Mouse (Mus musculus) central nervous system, embryonic 11.5 days (tissue): ENCODE measurements around the gene Gm28051. TPM values are rescaled to one million over a fixed set of nuclear protein-coding genes. Genes with fewer than 3 reads are reported as not detected.

Experiments used
- polyA plus RNA-seq: library from polyadenylated mRNA; depleted of rRNA; stranded (reverse); fragments of >200 nt; gene quantifications from 2 replicates; pipeline ENCODE4 v1.2.3, GENCODE M21; 2012; rRNA removed

The Gm28051 gene
- not detected in 2 replicates for polyA plus RNA-seq

DNA sequence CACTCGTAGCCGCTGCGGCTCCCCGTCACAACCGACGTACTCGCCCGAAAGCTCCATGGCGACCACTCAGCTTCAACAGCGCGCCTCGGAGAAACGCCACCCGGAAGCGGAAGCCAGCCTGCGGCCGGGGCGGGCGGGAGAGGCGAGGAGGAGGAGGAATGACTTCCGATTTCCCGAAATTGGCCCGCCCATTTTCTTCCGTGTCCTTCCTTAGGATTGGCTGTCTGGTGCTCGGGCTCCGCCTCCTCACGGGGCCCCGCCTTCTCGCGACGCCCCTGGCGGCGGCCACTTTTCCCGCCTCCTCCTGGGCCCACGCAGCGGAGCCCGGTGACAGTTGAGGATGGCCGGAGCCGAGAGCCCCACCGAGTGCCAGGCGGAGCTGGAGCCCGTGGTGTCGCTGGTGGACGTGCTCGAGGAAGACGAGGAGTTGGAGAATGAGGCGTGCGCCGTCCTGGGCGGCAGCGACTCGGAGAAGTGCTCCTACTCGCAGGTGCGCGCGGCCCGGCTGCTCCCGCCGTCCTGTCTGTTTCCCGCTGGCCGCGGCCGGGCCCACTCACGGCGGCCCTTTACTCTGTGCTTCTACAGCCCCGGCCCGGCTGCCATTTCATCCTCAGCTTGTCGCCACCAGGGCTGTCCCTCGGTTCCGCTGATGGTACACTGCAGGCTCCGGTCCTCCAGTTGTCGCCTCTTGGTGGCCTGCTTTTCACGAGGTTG is at the start of gene Gm28051, which contains the start of the genes Gon7 and Ubr7:
TSS of gene Gm28051 (minus strand) at position 77 of the 714 bp plus-strand sequence.
TSS of gene Gon7 (minus strand) at position 115 of the 714 bp plus-strand sequence.
TSS of gene Ubr7 (plus strand) at position 279 of the 714 bp plus-strand sequence.

DNA sequence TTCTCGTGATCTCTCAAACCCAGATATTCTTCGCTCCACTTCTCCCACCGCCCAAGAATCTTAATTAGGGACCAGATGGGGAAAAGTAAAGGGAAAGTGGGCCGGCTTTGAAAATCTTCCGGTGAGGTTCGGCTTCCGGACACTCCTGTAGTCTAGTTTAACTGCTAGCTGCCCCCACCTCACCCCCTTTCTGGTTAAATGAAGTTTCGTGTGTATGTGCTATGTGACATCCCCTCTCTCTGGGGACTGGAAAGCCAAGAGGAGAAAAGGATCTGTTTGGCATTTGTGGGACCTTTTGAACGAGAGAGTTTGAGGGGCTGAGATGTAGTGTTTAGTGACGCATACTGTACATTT is 815 bp upstream of the Gm28051 start, which contains the start of gene Gm20604:
TSS of gene Gm20604 (minus strand) at position 270 of the 354 bp plus-strand sequence.

DNA sequence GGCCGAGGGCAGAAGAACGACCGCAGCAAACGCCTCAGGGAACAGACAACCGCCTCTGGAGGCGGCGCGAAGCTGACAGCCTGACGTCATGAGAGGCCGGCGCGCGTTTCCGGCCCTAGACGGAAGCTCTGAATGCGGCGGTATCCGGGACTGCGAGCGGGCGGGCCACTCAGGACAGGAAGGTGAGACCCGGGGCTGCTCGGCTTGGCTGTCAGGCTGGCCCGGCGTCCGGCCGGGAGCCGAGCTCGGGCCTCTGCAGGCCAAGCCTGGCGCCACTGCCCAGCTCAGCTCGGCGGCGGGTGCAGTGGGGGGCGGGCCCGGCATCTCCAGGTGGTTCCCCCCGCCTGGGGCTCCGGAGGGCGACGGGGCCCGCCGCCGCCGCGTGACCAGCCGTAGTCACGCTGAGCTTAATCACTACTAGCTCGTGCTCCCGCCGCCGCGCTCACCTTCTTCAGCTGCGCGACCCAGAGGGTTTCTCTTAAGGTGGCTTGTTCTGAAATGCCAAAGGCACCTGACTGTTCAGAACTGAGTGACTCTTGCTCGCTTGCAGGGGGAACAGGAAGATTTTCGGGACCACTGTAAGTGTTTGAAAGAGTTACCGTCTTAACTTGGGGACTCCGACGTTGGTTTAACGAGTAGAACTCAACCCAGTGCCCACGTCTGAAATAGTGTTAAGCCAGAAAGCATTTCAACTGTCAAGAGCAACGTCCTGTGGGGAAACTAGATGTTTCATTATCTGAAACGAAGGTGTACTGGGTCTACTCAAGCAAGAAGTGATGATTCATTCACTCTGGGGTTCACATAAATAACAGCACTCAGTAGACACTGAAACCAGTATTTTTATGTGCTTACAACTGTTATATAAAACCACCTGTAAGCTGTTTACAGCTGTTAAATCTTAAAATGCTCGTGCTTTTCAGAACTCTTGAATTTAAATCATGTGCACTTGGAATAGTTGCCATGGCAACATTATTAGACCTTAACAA is 13.7 kb downstream of the Gm28051 start, which contains the start of the genes Moap1 and Tmem251:
TSS of gene Moap1 (minus strand) at position 73 of the 986 bp plus-strand sequence.
TSS of gene Tmem251 (plus strand) at position 174 of the 986 bp plus-strand sequence.

DNA sequence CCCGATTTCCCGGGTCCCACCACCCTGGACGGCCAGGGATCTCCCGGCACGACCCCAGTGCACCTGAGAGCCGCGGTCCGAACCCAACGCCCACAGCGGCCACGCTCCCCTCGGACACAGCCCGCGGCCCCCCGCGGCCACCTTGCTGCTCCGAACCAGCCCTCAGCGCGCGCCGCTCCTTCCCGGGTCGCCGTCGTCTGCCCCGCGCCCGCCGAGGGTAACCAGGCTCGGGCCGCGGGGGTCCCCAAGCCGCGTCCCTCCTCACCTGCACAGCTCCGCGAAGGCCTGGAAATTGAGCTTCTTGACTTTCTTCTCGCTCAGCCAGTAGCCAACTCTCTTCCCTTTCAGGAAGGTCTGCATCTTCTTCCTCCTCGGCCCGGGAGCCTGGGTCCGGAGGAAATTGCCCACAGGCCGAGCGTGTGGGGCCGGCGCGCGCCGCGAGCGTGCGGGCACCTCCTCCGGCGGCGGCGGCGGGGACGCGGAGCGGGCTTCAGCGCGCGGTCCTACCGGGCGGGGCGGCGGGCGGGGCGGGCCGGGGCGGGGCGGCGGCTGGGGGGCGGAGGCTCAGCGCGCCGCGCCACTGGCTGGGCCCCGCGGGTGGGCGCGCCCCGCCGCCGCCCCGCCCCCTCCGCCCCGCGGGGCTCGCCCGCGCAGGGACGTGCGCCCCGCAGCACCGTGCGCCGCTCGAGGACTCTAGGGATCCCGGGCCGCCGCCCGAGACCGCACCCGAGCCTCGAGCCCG is 52.9 kb downstream of the Gm28051 start, which contains the start of gene Itpk1:
TSS of gene Itpk1 (minus strand) at position 474 of the 742 bp plus-strand sequence.

Other genes starting within 250 kb of the Gm28051 start
- 15.3 and 22.4 TPM in 2 replicates for gene Chga, start 202.8 kb downstream of the Gm28051 start, polyA plus RNA-seq
- gene Itpk1, start 52.8 kb downstream of the Gm28051 start, polyA plus RNA-seq: 11.2 and 11.9 TPM in 2 replicates
- gene Moap1, start 14.1 kb downstream of the Gm28051 start, polyA plus RNA-seq: 3.0 and 7.8 TPM in 2 replicates
- 4.1 and 4.4 TPM in 2 replicates for gene Tmem251, start 14.0 kb downstream of the Gm28051 start, polyA plus RNA-seq
- 27.7 and 43.6 TPM in 2 replicates for gene Gon7, start within 50 bp of the Gm28051 start, polyA plus RNA-seq
- 54.4 and 60.6 TPM in 2 replicates for gene Ubr7, start 202 bp upstream of the Gm28051 start, polyA plus RNA-seq
- gene Gm20604, start 907 bp upstream of the Gm28051 start, polyA plus RNA-seq: 25.1 and 28.7 TPM in 2 replicates
- gene Btbd7, start 120.7 kb upstream of the Gm28051 start, polyA plus RNA-seq: 23.2 and 31.4 TPM in 2 replicates
- not detected in 2 replicates for gene Cox8c, start 141.6 kb upstream of the Gm28051 start, polyA plus RNA-seq
- gene Unc79, start 191.1 kb upstream of the Gm28051 start, polyA plus RNA-seq: 6.6 and 7.8 TPM in 2 replicates